Mouse (Mus musculus): ENCODE measurements at regions not wholly inside any gene's neighbourhood (a gene's known extent, or its start where the extent isn't known, plus 50 kb on each side); places are given as distances from the start of the nearest gene placed in this dataset.

GRCm38 (mm10) chr12:35259781-35260180, 212.8 kb downstream of the Snx13 start:
- TF ChIP-seq CTCF (IDR thresholded peaks at IDR 0.05; ENCODE audit: low read depth, low read length), result no peak
- TF ChIP-seq POLR2A (IDR thresholded peaks at IDR 0.05; ENCODE audit: extremely low read depth, insufficient read depth, low read length), result no peak

Data from liver, adult 2 months (tissue).